8 mouse cellular contexts compared by ENCODE assay signal in the genomic region with DNA sequence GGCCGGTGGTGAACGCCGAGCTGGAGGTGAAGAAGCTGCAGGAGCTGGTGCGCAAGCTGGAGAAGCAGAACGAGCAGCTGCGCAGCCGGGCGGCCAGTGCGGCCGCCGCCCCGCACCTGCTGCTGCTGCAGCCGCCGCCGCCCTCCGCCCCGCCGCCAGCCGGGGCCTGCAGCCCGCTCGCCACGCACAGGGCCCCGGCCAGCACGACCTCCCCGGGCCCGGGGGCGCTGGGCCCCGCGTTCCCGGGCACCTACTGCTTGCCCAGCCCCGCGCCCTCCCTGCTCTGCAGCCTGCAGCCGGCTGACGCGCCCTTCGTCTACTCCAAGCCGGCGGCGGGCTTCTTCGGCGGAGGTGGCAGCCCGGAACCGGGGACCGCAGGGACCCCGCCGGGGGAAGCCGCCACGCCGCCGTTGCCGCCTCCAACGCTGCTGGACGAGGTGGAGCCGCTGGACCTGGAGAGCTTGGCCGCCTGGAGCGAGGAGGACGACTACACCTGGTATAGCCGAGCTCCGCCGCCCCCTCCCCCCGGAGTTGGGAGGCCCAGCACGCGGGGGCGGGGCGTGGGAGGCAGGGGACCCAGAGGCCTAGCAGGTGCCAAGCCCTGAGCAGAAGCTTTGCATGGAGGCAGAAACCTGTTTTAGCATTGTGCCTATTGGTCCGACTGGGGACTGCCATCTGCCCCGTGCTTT. TPM values are rescaled to one million over a fixed set of nuclear protein-coding genes. Genes with fewer than 3 reads are reported as not detected.
A peak's percentile ranks its signal among the peaks of the same experiment; 100 is the strongest.
DNase-seq lines count a peak whose midpoint lies in the region; ATAC-seq and TF ChIP-seq lines count a peak whose summit lies in the region.

No protein-coding gene starts in this region.

- H3K9ac ChIP-seq in embryonic facial prominence, embryonic 15.5 days = peak overlapping the region; percentile 48
- peak overlapping the region; percentile 71 for H3K9ac ChIP-seq in lung, embryonic 16.5 days (ENCODE audit: low read length)

- DNase-seq in CD4-positive, CD25-positive, alpha-beta regulatory T cell, adult 2 months (ENCODE audit: low read depth, low spot score) = peak; percentile 85
- DNase-seq in layer of hippocampus, adult 9-11 months = peak; percentile 70
- DNase-seq in ovary, adult 18-20 months (ENCODE audit: low spot score) = peak; percentile 34
- peak; percentile 75 to 83 for DNase-seq in thymus, adult 18-20 months

- peak overlapping the region; percentile 100 for H3K4me2 ChIP-seq in embryonic facial prominence, embryonic 15.5 days (replicated peaks)
- H3K4me2 ChIP-seq in lung, embryonic 16.5 days (ENCODE audit: low read depth, low read length) = peak overlapping the region; percentile 98

- H3K9me3 ChIP-seq in embryonic facial prominence, embryonic 15.5 days (replicated peaks) = no peaks in the 10 kb centered on the region
- H3K9me3 ChIP-seq in lung, embryonic 16.5 days (ENCODE audit: control insufficient read depth, low read length) = no peaks in the 10 kb centered on the region

- no peaks in the 10 kb centered on the region for H3K36me3 ChIP-seq in embryonic facial prominence, embryonic 15.5 days
- H3K36me3 ChIP-seq in lung, embryonic 16.5 days (ENCODE audit: control insufficient read depth, insufficient read depth, low read length) = no peaks in the 10 kb centered on the region

- peaks cover 21% of the 10 kb centered on the region; the same call in 1 of the 2 replicates for H3K27me3 ChIP-seq in embryonic facial prominence, embryonic 15.5 days
- H3K27me3 ChIP-seq in lung, embryonic 16.5 days (ENCODE audit: control insufficient read depth, insufficient read depth, low read depth, low read length) = peaks cover 32% of the 10 kb centered on the region

- no peak for TF ChIP-seq CTCF in bone marrow, adult 2 months (IDR thresholded peaks at IDR 0.05; ENCODE audit: control insufficient read depth, insufficient read depth, low read length)

- peak; percentile 78 for ATAC-seq in embryonic facial prominence, embryonic 15.5 days (ENCODE audit: insufficient number of reproducible peaks, low FRiP score, low TSS enrichment, low read depth)
- peak; percentile 19 to 23; a peak in 3 of 4 replicates for ATAC-seq in hematopoietic stem cell, adult 5-6 weeks (replicated peaks in 1 of 2; ENCODE audit: insufficient read depth in 1 of 2, low FRiP score in 2 of 2, low TSS enrichment in 1 of 2, low read depth in 1 of 2, poor library complexity in 2 of 2, severe bottlenecking in 2 of 2)
- ATAC-seq in lung, embryonic 16.5 days (ENCODE audit: low read depth) = peak; percentile 71

- H3K27ac ChIP-seq in bone marrow, adult 2 months (ENCODE audit: control insufficient read depth, insufficient read depth, low read depth, low read length, poor library complexity) = peak overlapping the region; percentile 91
- peak overlapping the region; percentile 67 for H3K27ac ChIP-seq in embryonic facial prominence, embryonic 15.5 days (replicated peaks)
- peak overlapping the region; percentile 69 for H3K27ac ChIP-seq in lung, embryonic 16.5 days (ENCODE audit: low read length)

- TF ChIP-seq POLR2A in bone marrow, adult 2 months (IDR thresholded peaks at IDR 0.05; ENCODE audit: borderline replicate concordance, control insufficient read depth, low read depth, low read length) = no peak; the same call in 1 of the 2 replicates

- H3K4me3 ChIP-seq in bone marrow, adult 2 months (replicated peaks; ENCODE audit: control insufficient read depth, low read depth, low read length) = peak overlapping the region; percentile 82
- H3K4me3 ChIP-seq in embryonic facial prominence, embryonic 15.5 days (replicated peaks) = peak overlapping the region; percentile 74
- peak overlapping the region; percentile 74 for H3K4me3 ChIP-seq in lung, embryonic 16.5 days (ENCODE audit: low read length)

- H3K4me1 ChIP-seq in bone marrow, adult 2 months (ENCODE audit: control insufficient read depth, insufficient read depth, low read length) = peaks cover 6% of the 10 kb centered on the region
- H3K4me1 ChIP-seq in embryonic facial prominence, embryonic 15.5 days = peaks cover 4% of the 10 kb centered on the region
- 0 out of 2 replicates have a peak, but pooled peaks cover 4% of the 10 kb centered on the region for H3K4me1 ChIP-seq in lung, embryonic 16.5 days (replicated peaks; ENCODE audit: control insufficient read depth, insufficient read depth, low read length)

- under 1% methylated on average over 67 of the region's 67 CpGs for WGBS in bone marrow, adult 2 months
- under 1% methylated on average over 47 of the region's 67 CpGs for WGBS in embryonic facial prominence, embryonic 15.5 days
- under 1% methylated on average over 38 of the region's 67 CpGs for WGBS in lung, embryonic 16.5 days

RNA-seq across cellular contexts. Expression of gene Slain1, which starts 0.5 kb away (rescaled TPM):
- polyA plus RNA-seq in bone marrow, adult 2 months (2011; ENCODE audit: insufficient read depth, insufficient read length, low replicate concordance, missing spikeins) = 1.1 and 5.3 TPM in 2 replicates
- 4.7 and 5.6 TPM in 2 replicates for polyA plus RNA-seq in embryonic facial prominence, embryonic 15.5 days (2015; fragmentation: Nextera tagmentation; extraction: Ambion mirVana)
- total RNA-seq in hematopoietic stem cell, adult 5-6 weeks (2017) = 29.7 and 36.6 TPM in 2 replicates
- 0.58 and 0.89 TPM in 2 replicates for polyA plus RNA-seq in lung, embryonic 16.5 days (2015; fragmentation: Nextera tagmentation; extraction: Ambion mirVana)

Comparison
In these comparisons a context has a peak if more than half of its experiments do, and no peak if none do; other contexts are left out.
1. Peak in every context shown above with its lines: DNase-seq, ATAC-seq, H3K4me3 ChIP-seq and H3K27ac ChIP-seq.
2. DNase-seq: peak in every context shown above with its lines; median percentile 85 in CD4-positive, CD25-positive, alpha-beta regulatory T cell, adult 2 months; 79 in thymus, adult 18-20 months; 70 in layer of hippocampus, adult 9-11 months; 34 in ovary, adult 18-20 months.
3. ATAC-seq: peak in every context shown above with its lines; median percentile 78 in embryonic facial prominence, embryonic 15.5 days; 71 in lung, embryonic 16.5 days; 21 in hematopoietic stem cell, adult 5-6 weeks.